19 mouse cellular contexts compared by ENCODE assay signal in genomic region chr10:108372258-108372657, GRCm38 (mm10). TPM values are rescaled to one million over a fixed set of nuclear protein-coding genes. Genes with fewer than 3 reads are reported as not detected.
A peak's percentile ranks its signal among the peaks of the same experiment; 100 is the strongest.
DNase-seq lines count a peak whose midpoint lies in the region; ATAC-seq and TF ChIP-seq lines count a peak whose summit lies in the region.
"Had no signal": no experiment of that assay in that cellular context is flagged by ENCODE, and none has a peak within 500 bp of the region (broad histone marks: within the 10 kb centered on the region; RNA-seq: fewer than 3 reads in every experiment).

No protein-coding gene starts in this region.

- WGBS in heart, embryonic 14.5 days = 61% methylated on average over 7 of the region's 7 CpGs
- WGBS in heart, embryonic 10.5 days = 67% methylated on average over 7 of the region's 7 CpGs
- 44% methylated on average over 7 of the region's 7 CpGs for WGBS in lung, postnatal 0 days
- 51% methylated on average over 7 of the region's 7 CpGs for WGBS in forebrain, embryonic 11.5 days

- no peak overlapping the region for H3K4me3 ChIP-seq in heart, embryonic 14.5 days (ENCODE audit: control insufficient read depth in 1 of 2, insufficient read depth in 1 of 2, low read depth in 1 of 2, low read length in 2 of 2)
- no peak overlapping the region for H3K4me3 ChIP-seq in heart, embryonic 10.5 days
- no peak overlapping the region for H3K4me3 ChIP-seq in lung, postnatal 0 days (ENCODE audit: low read depth, low read length)
- H3K4me3 ChIP-seq in forebrain, embryonic 11.5 days (ENCODE audit: low read depth, low read length) = no peak overlapping the region
- H3K4me3 ChIP-seq: embryonic facial prominence, embryonic 15.5 days; hindbrain, embryonic 15.5 days; limb, embryonic 15.5 days; midbrain, embryonic 13.5 days; neural tube, embryonic 13.5 days had no signal

- H3K27me3 ChIP-seq in heart, embryonic 14.5 days (ENCODE audit: control insufficient read depth, insufficient read depth, low read length) = no peaks in the 10 kb centered on the region
- H3K27me3 ChIP-seq in heart, embryonic 10.5 days (ENCODE audit: insufficient read depth, poor library complexity, severe bottlenecking) = no peaks in the 10 kb centered on the region
- no peaks in the 10 kb centered on the region for H3K27me3 ChIP-seq in lung, postnatal 0 days (replicated peaks; ENCODE audit: insufficient read depth, low read length)
- H3K27me3 ChIP-seq in forebrain, embryonic 11.5 days (ENCODE audit: control insufficient read depth, insufficient read depth, low read length) = no peaks in the 10 kb centered on the region
- H3K27me3 ChIP-seq: embryonic facial prominence, embryonic 15.5 days; hindbrain, embryonic 15.5 days; limb, embryonic 15.5 days; midbrain, embryonic 13.5 days; neural tube, embryonic 13.5 days had no signal

- peaks cover 0 to 10% of the 10 kb centered on the region in 2 experiments; a peak in 2 of 4 replicates for H3K4me1 ChIP-seq in heart, embryonic 14.5 days (ENCODE audit: control insufficient read depth in 2 of 2, insufficient read depth in 2 of 2, low read length in 2 of 2)
- peaks cover 34% of the 10 kb centered on the region for H3K4me1 ChIP-seq in heart, embryonic 10.5 days
- H3K4me1 ChIP-seq in lung, postnatal 0 days (ENCODE audit: insufficient read depth, low read depth, low read length) = no peaks in the 10 kb centered on the region
- no peaks in the 10 kb centered on the region for H3K4me1 ChIP-seq in forebrain, embryonic 11.5 days (replicated peaks; ENCODE audit: control insufficient read depth, insufficient read depth, low read length)
- H3K4me1 ChIP-seq: hindbrain, embryonic 15.5 days; limb, embryonic 15.5 days; midbrain, embryonic 13.5 days; neural tube, embryonic 13.5 days had no signal

- no peaks in the 10 kb centered on the region for H3K36me3 ChIP-seq in heart, embryonic 14.5 days (ENCODE audit: control insufficient read depth, insufficient read depth, low read length)
- peaks cover 17% of the 10 kb centered on the region for H3K36me3 ChIP-seq in heart, embryonic 10.5 days
- no peaks in the 10 kb centered on the region for H3K36me3 ChIP-seq in lung, postnatal 0 days (ENCODE audit: insufficient read depth, low read length)
- no peaks in the 10 kb centered on the region for H3K36me3 ChIP-seq in forebrain, embryonic 11.5 days (ENCODE audit: control insufficient read depth, insufficient read depth, low read length)
- H3K36me3 ChIP-seq: embryonic facial prominence, embryonic 15.5 days; hindbrain, embryonic 15.5 days; limb, embryonic 15.5 days; neural tube, embryonic 13.5 days had no signal

- TF ChIP-seq CTCF in lung, postnatal 0 days (IDR thresholded peaks at IDR 0.05) = no peak

- no peak for DNase-seq in heart, embryonic 10.5 days (ENCODE audit: low spot score)
- DNase-seq in lung, postnatal 0 days (ENCODE audit: low spot score) = peak; percentile 67
- no peak for DNase-seq in lung, postnatal 25 days (ENCODE audit: low spot score)
- no peak for DNase-seq in forebrain, embryonic 11.5 days (ENCODE audit: low spot score)
- no peak for DNase-seq in spleen, postnatal 10 days (ENCODE audit: low spot score in 2 of 2)
- no peak for DNase-seq in left cerebral cortex, adult 8-10 months (ENCODE audit: low spot score in 2 of 2)
- DNase-seq: B cell, adult 2 months; cerebellum, adult 2 months; cerebellum, postnatal 36 days; heart, postnatal 14 days; thymus, adult 18-20 months; thymus, postnatal 4 days had no signal

- no peak overlapping the region for H3K9ac ChIP-seq in heart, embryonic 14.5 days (ENCODE audit: low read length)
- H3K9ac ChIP-seq in lung, postnatal 0 days (replicated peaks; ENCODE audit: low read depth) = no peak overlapping the region
- H3K9ac ChIP-seq in forebrain, embryonic 11.5 days (ENCODE audit: low read length) = no peak overlapping the region
- H3K9ac ChIP-seq: embryonic facial prominence, embryonic 15.5 days; hindbrain, embryonic 15.5 days; limb, embryonic 15.5 days; midbrain, embryonic 13.5 days; neural tube, embryonic 13.5 days had no signal

- H3K9me3 ChIP-seq in heart, embryonic 14.5 days (ENCODE audit: control insufficient read depth, low read length) = no peaks in the 10 kb centered on the region
- 0 out of 2 replicates have a peak, but pooled peaks cover 7% of the 10 kb centered on the region for H3K9me3 ChIP-seq in heart, embryonic 10.5 days
- H3K9me3 ChIP-seq in lung, postnatal 0 days (ENCODE audit: low read length) = no peaks in the 10 kb centered on the region
- no peaks in the 10 kb centered on the region; the same call in 1 of the 2 replicates for H3K9me3 ChIP-seq in forebrain, embryonic 11.5 days (ENCODE audit: control insufficient read depth, low read length)
- H3K9me3 ChIP-seq: embryonic facial prominence, embryonic 15.5 days; hindbrain, embryonic 15.5 days; limb, embryonic 15.5 days had no signal

- TF ChIP-seq EP300 in lung, postnatal 0 days (IDR thresholded peaks at IDR 0.05) = no peak

- H3K27ac ChIP-seq in heart, embryonic 14.5 days (replicated peaks in 1 of 2; ENCODE audit: control insufficient read depth in 1 of 2, insufficient read depth in 1 of 2, low read depth in 2 of 2, low read length in 2 of 2) = no peak overlapping the region
- no peak overlapping the region for H3K27ac ChIP-seq in heart, embryonic 10.5 days
- H3K27ac ChIP-seq in lung, postnatal 0 days (ENCODE audit: low read length) = peak overlapping the region; percentile 59; the same call in 1 of the 2 replicates
- no peak overlapping the region for H3K27ac ChIP-seq in forebrain, embryonic 11.5 days (ENCODE audit: low read depth, low read length)
- H3K27ac ChIP-seq: embryonic facial prominence, embryonic 15.5 days; hindbrain, embryonic 15.5 days; limb, embryonic 15.5 days; midbrain, embryonic 13.5 days; neural tube, embryonic 13.5 days had no signal

- ATAC-seq in heart, embryonic 14.5 days (ENCODE audit: insufficient number of reproducible peaks, insufficient read depth, low FRiP score, low read depth) = no peak
- peak; percentile 56 for ATAC-seq in lung, postnatal 0 days
- peak; percentile 72 for ATAC-seq in forebrain, embryonic 11.5 days (replicated peaks; ENCODE audit: low FRiP score)
- ATAC-seq: intestine, embryonic 16.5 days; midbrain, embryonic 13.5 days had no signal

- peak overlapping the region; percentile 20 for H3K4me2 ChIP-seq in heart, embryonic 14.5 days (ENCODE audit: low read length)
- H3K4me2 ChIP-seq in lung, postnatal 0 days (replicated peaks; ENCODE audit: low read depth, low read length) = peak overlapping the region; percentile 4; the same call in 1 of the 2 replicates
- H3K4me2 ChIP-seq in forebrain, embryonic 11.5 days (ENCODE audit: low read depth, low read length, severe bottlenecking) = no peak overlapping the region
- H3K4me2 ChIP-seq: embryonic facial prominence, embryonic 15.5 days; hindbrain, embryonic 15.5 days; limb, embryonic 15.5 days; midbrain, embryonic 13.5 days; neural tube, embryonic 13.5 days had no signal

RNA-seq across cellular contexts. Expression of gene Pawr, which starts 40.3 kb away (rescaled TPM):
- 10.6 and 12.4 TPM in 2 replicates for polyA plus RNA-seq in heart, embryonic 14.5 days (2014; fragmentation: Nextera tagmentation; extraction: Ambion mirVana)
- polyA plus RNA-seq in heart, embryonic 10.5 days (2016; fragmentation: Nextera tagmentation; extraction: Ambion mirVana) = 17.7 and 28.3 TPM in 2 replicates
- 15.3 and 19.6 TPM in 2 replicates for polyA plus RNA-seq in lung, postnatal 0 days (2015; fragmentation: Nextera tagmentation; extraction: Ambion mirVana)
- 18.3 and 20.5 TPM in 2 replicates for polyA plus RNA-seq in forebrain, embryonic 11.5 days (2014; fragmentation: Nextera tagmentation; extraction: Ambion mirVana)
- total RNA-seq in left cerebral cortex, adult 8-10 months (2022) = 1 to 10 TPM; 2.2 to 3.4 (median 2.3) TPM
